Mouse (Mus musculus) MEL (cell line): ENCODE measurements around the gene Kctd19. TPM values are rescaled to one million over a fixed set of nuclear protein-coding genes. Genes with fewer than 3 reads are reported as not detected.

Experiments
- DNase-seq: peaks from one replicate; pipeline ENCODE4 v3.0.0; 2011; ENCODE audit warnings: low read depth, low spot score
- H3K27ac ChIP-seq: 2 replicates; pipeline ENCODE4 v1.5.1; 2012; ENCODE audit warnings: low read depth, mild to moderate bottlenecking, control low read depth, low read length, moderate library complexity; ENCODE audit not compliant: control insufficient read depth
- H3K27me3 ChIP-seq, 2 experiments: fragments of 150-350 bp in 1 of 2; sonication (generic) in 1 of 2; 2 replicates each; pipeline ENCODE4 v1.6.1; 2012; ENCODE audit warnings: low read length in 2 of 2, mild to moderate bottlenecking in 2 of 2, improper control_type of control experiment in 1 of 2, moderate library complexity in 1 of 2; ENCODE audit not compliant: insufficient read depth in 2 of 2, control insufficient read depth in 1 of 2
- H3K36me3 ChIP-seq, 2 experiments: 2 replicates each; pipeline ENCODE4 v1.6.1; 2012 to 2014; ENCODE audit warnings: low read length in 2 of 2, improper control_type of control experiment in 1 of 2, inconsistent platforms in 1 of 2, mild to moderate bottlenecking in 1 of 2; ENCODE audit not compliant: insufficient read depth in 2 of 2, control insufficient read depth in 1 of 2
- H3K4me1 ChIP-seq, 2 experiments: fragments of 150-350 bp in 1 of 2; sonication (generic) in 1 of 2; 2 replicates each; pipeline ENCODE4 v1.6.1; 2012; ENCODE audit warnings: low read length in 2 of 2, improper control_type of control experiment in 1 of 2, mild to moderate bottlenecking in 1 of 2; ENCODE audit not compliant: insufficient read depth in 2 of 2, control insufficient read depth in 1 of 2
- H3K4me3 ChIP-seq, 2 experiments: fragments of 150-350 bp in 1 of 2; sonication (generic) in 1 of 2; 2 replicates each; pipeline ENCODE4 v1.5.1; 2012; ENCODE audit warnings: low read depth in 2 of 2, low read length in 2 of 2, mild to moderate bottlenecking in 2 of 2, moderate library complexity in 2 of 2, control low read depth in 1 of 2, improper control_type of control experiment in 1 of 2; ENCODE audit not compliant: control insufficient read depth in 1 of 2, insufficient read depth in 1 of 2
- H3K79me2 ChIP-seq: 2 replicates; pipeline ENCODE4 v1.6.1; 2012; ENCODE audit warnings: mild to moderate bottlenecking, low read length, moderate library complexity; ENCODE audit not compliant: control insufficient read depth, poor library complexity, insufficient read depth
- H3K9ac ChIP-seq: 2 replicates; pipeline ENCODE4 v1.6.1; 2012; ENCODE audit warnings: low read depth, mild to moderate bottlenecking, control low read depth, low read length, moderate library complexity; ENCODE audit not compliant: control insufficient read depth, poor library complexity, severe bottlenecking
- H3K9me3 ChIP-seq: fragments of 150-350 bp; sonication (generic); replicated peaks from 2 replicates; pipeline ENCODE4 v1.6.1; 2012; ENCODE audit warnings: mild to moderate bottlenecking, low read length, improper control_type of control experiment, moderate library complexity; ENCODE audit not compliant: insufficient read depth
- ELF1 ChIP-seq: IDR thresholded peaks from 2 replicates; pipeline ENCODE4 v1.6.1; 2014; ENCODE audit warnings: low read depth, mild to moderate bottlenecking, inconsistent platforms, low read length, improper control_type of control experiment, moderate library complexity
- GABPA ChIP-seq: IDR thresholded peaks from 2 replicates; pipeline ENCODE4 v1.6.1; 2012; ENCODE audit warnings: low read depth, mild to moderate bottlenecking, inconsistent platforms, low read length, improper control_type of control experiment, moderate library complexity
- GATA1 ChIP-seq: IDR thresholded peaks from 2 replicates; pipeline ENCODE4 v1.6.1; 2011; ENCODE audit warnings: low read depth, low read length, improper control_type of control experiment
- HCFC1 ChIP-seq: IDR thresholded peaks from 2 replicates; pipeline ENCODE4 v1.6.1; 2012; ENCODE audit warnings: low read depth, mild to moderate bottlenecking, inconsistent platforms, low read length, improper control_type of control experiment, moderate library complexity
- KAT2A ChIP-seq: conservative IDR thresholded peaks from 2 replicates; pipeline ENCODE4 v1.6.1; 2012; ENCODE audit warnings: low read depth, low read length, improper control_type of control experiment, inconsistent platforms
- MEF2A ChIP-seq: IDR thresholded peaks from 2 replicates; pipeline ENCODE4 v1.6.1; 2014; ENCODE audit warnings: low read depth, mild to moderate bottlenecking, inconsistent platforms, low read length, improper control_type of control experiment; ENCODE audit not compliant: poor library complexity, insufficient replicate concordance, severe bottlenecking; ENCODE audit errors: extremely low read depth
- NELFE ChIP-seq: IDR thresholded peaks from 2 replicates; pipeline ENCODE4 v1.6.1; 2011; ENCODE audit warnings: low read depth, low read length, improper control_type of control experiment
- NRF1 ChIP-seq: IDR thresholded peaks from 2 replicates; pipeline ENCODE4 v1.6.1; 2014; ENCODE audit warnings: low read depth, mild to moderate bottlenecking, inconsistent platforms, low read length, improper control_type of control experiment, moderate library complexity; ENCODE audit not compliant: poor library complexity, insufficient read depth, severe bottlenecking
- POLR2AphosphoS5 ChIP-seq: IDR thresholded peaks from 2 replicates; pipeline ENCODE4 v1.6.1; 2012; ENCODE audit warnings: low read depth, borderline replicate concordance, mild to moderate bottlenecking, inconsistent platforms, low read length, moderate library complexity, mixed read lengths
- RCOR1 ChIP-seq: IDR thresholded peaks from 2 replicates; pipeline ENCODE4 v1.6.1; 2012; ENCODE audit warnings: low read depth, mild to moderate bottlenecking, inconsistent platforms, low read length, improper control_type of control experiment
- TBP ChIP-seq: IDR thresholded peaks from 2 replicates; pipeline ENCODE4 v1.8.0; 2011; ENCODE audit warnings: low read depth, low read length, improper control_type of control experiment
- TCF12 ChIP-seq: IDR thresholded peaks from 2 replicates; pipeline ENCODE4 v1.6.1; 2014; ENCODE audit warnings: low read depth, mild to moderate bottlenecking, inconsistent platforms, low read length, improper control_type of control experiment, moderate library complexity
- ZMIZ1 ChIP-seq: IDR thresholded peaks from 2 replicates; pipeline ENCODE4 v1.6.1; 2012; ENCODE audit warnings: low read depth, mild to moderate bottlenecking, inconsistent platforms, low read length, improper control_type of control experiment, moderate library complexity
- polyA plus RNA-seq, 2 experiments: library from polyadenylated mRNA; stranded (reverse) in 1 of 2; unstranded in 1 of 2; fragments of >175 nt in 1 of 2; fragments of >200 nt in 1 of 2; gene quantifications; 2 replicates each; pipeline versions ENCODE4 v1.2.1 to v1.2.4; 2012; ENCODE audit warnings: low replicate concordance in 2 of 2, low read depth in 1 of 2; ENCODE audit not compliant: insufficient read length in 2 of 2, insufficient read depth in 1 of 2, missing spikeins in 1 of 2
- total RNA-seq: library from RNA; depleted of rRNA; stranded (reverse); fragments of 300-350 nt; gene quantifications from 2 replicates; pipeline ENCODE4 v1.2.3, GENCODE M21; 2012

Gene Kctd19
- total and polyA plus RNA-seq, 3 experiments, result not detected

- Histone ChIP-seq H3K27ac (no peak overlapping the region), H3K4me3 (no peak overlapping the region), H3K36me3 (no peaks in the 10 kb centered on the region), H3K4me1 (no peaks in the 10 kb centered on the region), H3K9me3 (no peaks in the 10 kb centered on the region), H3K79me2 (no peaks in the 10 kb centered on the region), H3K27me3 (peaks cover 5 to 11% of the 10 kb centered on the region in 2 experiments; a peak in 3 of 4 replicates), H3K9ac (no peak overlapping the region)
- DNase-seq, result no peak
- TF ChIP-seq RCOR1, result no peak
- no peak for TF ChIP-seq ELF1
- TF ChIP-seq MEF2A, result no peak
- TF ChIP-seq HCFC1, result no peak
- no peak for TF ChIP-seq TBP
- no peak for TF ChIP-seq GABPA
- TF ChIP-seq, all 39 proteins: peak for 0
These were observed 59.6 kb downstream of the Kctd19 start for GRCm38 (mm10) chr8:105353583-105354135.

GRCm38 (mm10) chr8:105350186-105350585 is 63.1 kb downstream of the Kctd19 start:
- TF ChIP-seq MEF2A (no peak), POLR2AphosphoS5 (no peak), TCF12 (no peak), ZMIZ1 (no peak), NELFE (no peak), KAT2A (no peak), GATA1 (no peak), NRF1 (no peak)
- Histone ChIP-seq H3K9ac (no peak overlapping the region), H3K79me2 (peaks cover 4% of the 10 kb centered on the region; the same call in 1 of the 2 replicates), H3K9me3 (no peaks in the 10 kb centered on the region), H3K4me1 (peaks cover 2 to 16% of the 10 kb centered on the region in 2 experiments; a peak in 3 of 4 replicates), H3K27me3 (peaks cover 5 to 11% of the 10 kb centered on the region in 2 experiments; a peak in 3 of 4 replicates), H3K4me3 (no peak overlapping the region), H3K27ac (no peak overlapping the region), H3K36me3 (peaks cover 0 to 6% of the 10 kb centered on the region in 2 experiments; a peak in 2 of 4 replicates)
- no peak for DNase-seq
